Mouse (Mus musculus): Measurements from ENCODE around the gene Icmt. TPM values are rescaled to one million over a fixed set of nuclear protein-coding genes. Genes with fewer than 3 reads are reported as not detected.
A peak's percentile ranks its signal among the peaks of the same experiment; 100 is the strongest.

Icmt gene
- polyA plus RNA-seq, 1 experiment from 2014 or later = 13.2 TPM

- DNase-seq (ENCODE audit: low spot score) (no peak), ATAC-seq (no peak)
- Histone ChIP-seq H3K4me3 (ENCODE audit: low read depth, low read length) (no peak overlapping the region), H3K36me3 (ENCODE audit: control insufficient read depth, insufficient read depth, low read length) (no peaks in the 10 kb centered on the region), H3K9ac (ENCODE audit: low read length) (no peak overlapping the region), H3K27me3 (replicated peaks; ENCODE audit: control insufficient read depth, insufficient read depth, low read length) (peaks cover 25% of the 10 kb centered on the region), H3K27ac (ENCODE audit: low read depth, low read length) (no peak overlapping the region), H3K4me1 (ENCODE audit: control insufficient read depth, insufficient read depth, low read length) (peaks cover 10% of the 10 kb centered on the region; the same call in 1 of the 2 replicates), H3K9me3 (replicated peaks; ENCODE audit: control insufficient read depth, low read length) (no peaks in the 10 kb centered on the region), H3K4me2 (ENCODE audit: low read length) (no peak overlapping the region)
- 73% methylated on average over 7 of the region's 7 CpGs for WGBS
Observed at GRCm38 (mm10) chr4:152272006-152272405, 25.0 kb upstream of the Icmt start.

GRCm38 (mm10) chr4:152272449-152273049 lies 24.5 kb upstream of the Icmt start:
- Histone ChIP-seq H3K4me1 (ENCODE audit: control insufficient read depth, insufficient read depth, low read length) (peaks cover 8% of the 10 kb centered on the region; the same call in 1 of the 2 replicates), H3K4me2 (ENCODE audit: low read length) (no peak overlapping the region), H3K9me3 (replicated peaks; ENCODE audit: control insufficient read depth, low read length) (no peaks in the 10 kb centered on the region), H3K36me3 (ENCODE audit: control insufficient read depth, insufficient read depth, low read length) (no peaks in the 10 kb centered on the region), H3K27ac (ENCODE audit: low read depth, low read length) (no peak overlapping the region), H3K9ac (ENCODE audit: low read length) (no peak overlapping the region), H3K4me3 (ENCODE audit: low read depth, low read length) (no peak overlapping the region), H3K27me3 (replicated peaks; ENCODE audit: control insufficient read depth, insufficient read depth, low read length) (peaks cover 25% of the 10 kb centered on the region)
- DNase-seq (ENCODE audit: low spot score) (peak; percentile 54), ATAC-seq (no peak)
- WGBS = 43% methylated on average over 9 of the region's 9 CpGs

- DNase-seq (ENCODE audit: low spot score) (no peak), ATAC-seq (no peak)
- peaks cover 25% of the 10 kb centered on the region for H3K27me3 ChIP-seq (replicated peaks; ENCODE audit: control insufficient read depth, insufficient read depth, low read length)
- no peak overlapping the region for H3K27ac ChIP-seq (ENCODE audit: low read depth, low read length)
- no peaks in the 10 kb centered on the region for H3K9me3 ChIP-seq (replicated peaks; ENCODE audit: control insufficient read depth, low read length)
- 16% methylated on average over 3 of the region's 3 CpGs for WGBS
- no peaks in the 10 kb centered on the region for H3K36me3 ChIP-seq (ENCODE audit: control insufficient read depth, insufficient read depth, low read length)
- H3K4me3 ChIP-seq (ENCODE audit: low read depth, low read length) = no peak overlapping the region
- H3K4me2 ChIP-seq (ENCODE audit: low read length) = no peak overlapping the region
- H3K4me1 ChIP-seq (ENCODE audit: control insufficient read depth, insufficient read depth, low read length) = peaks cover 7% of the 10 kb centered on the region; the same call in 1 of the 2 replicates
- H3K9ac ChIP-seq (ENCODE audit: low read length) = no peak overlapping the region
Observed at GRCm38 (mm10) chr4:152273191-152273590, 23.8 kb upstream of the Icmt start.

- H3K4me1 ChIP-seq (ENCODE audit: control insufficient read depth, insufficient read depth, low read length) = peaks cover 7% of the 10 kb centered on the region; the same call in 1 of the 2 replicates
- under 1% methylated on average over 38 of the region's 48 CpGs for WGBS
- H3K4me2 ChIP-seq (ENCODE audit: low read length) = peak within 1 kb of the TSS; percentile 93
- peaks cover 25% of the 10 kb centered on the region for H3K27me3 ChIP-seq (replicated peaks; ENCODE audit: control insufficient read depth, insufficient read depth, low read length)
- no peak for DNase-seq (ENCODE audit: low spot score)
- peak within 1 kb of the TSS; percentile 55 for H3K27ac ChIP-seq (ENCODE audit: low read depth, low read length)
- peak within 1 kb of the TSS; percentile 71 for H3K9ac ChIP-seq (ENCODE audit: low read length)
- peak; percentile 63 for ATAC-seq
- no peaks in the 10 kb centered on the region for H3K36me3 ChIP-seq (ENCODE audit: control insufficient read depth, insufficient read depth, low read length)
- H3K9me3 ChIP-seq (replicated peaks; ENCODE audit: control insufficient read depth, low read length) = no peaks in the 10 kb centered on the region
- H3K4me3 ChIP-seq (ENCODE audit: low read depth, low read length) = peak within 1 kb of the TSS; percentile 51
Observed at GRCm38 (mm10) chr4:152273621-152274236, 23.3 kb upstream of the Icmt start, which contains the start of gene Gpr153. TSS of gene Gpr153 (plus strand) at chr4:152274232.

- no peak for DNase-seq (ENCODE audit: low spot score)
- ATAC-seq = peak; percentile 49; the same call in 1 of the 2 replicates
- Histone ChIP-seq H3K4me3 (ENCODE audit: low read depth, low read length) (peak overlapping the region; percentile 51), H3K4me1 (ENCODE audit: control insufficient read depth, insufficient read depth, low read length) (peaks cover 7% of the 10 kb centered on the region; the same call in 1 of the 2 replicates), H3K9ac (ENCODE audit: low read length) (peak overlapping the region; percentile 71), H3K27ac (ENCODE audit: low read depth, low read length) (no peak overlapping the region), H3K27me3 (replicated peaks; ENCODE audit: control insufficient read depth, insufficient read depth, low read length) (peaks cover 26% of the 10 kb centered on the region), H3K36me3 (ENCODE audit: control insufficient read depth, insufficient read depth, low read length) (no peaks in the 10 kb centered on the region), H3K4me2 (ENCODE audit: low read length) (peak overlapping the region; percentile 93), H3K9me3 (replicated peaks; ENCODE audit: control insufficient read depth, low read length) (no peaks in the 10 kb centered on the region)
- WGBS = 2% methylated on average over 20 of the region's 20 CpGs
Observed at GRCm38 (mm10) chr4:152274681-152275131, 22.3 kb upstream of the Icmt start.

GRCm38 (mm10) chr4:152276389-152277347 lies 20.4 kb upstream of the Icmt start:
- ATAC-seq = no peak
- Histone ChIP-seq H3K9me3 (replicated peaks; ENCODE audit: control insufficient read depth, low read length) (no peaks in the 10 kb centered on the region), H3K4me2 (ENCODE audit: low read length) (no peak overlapping the region), H3K27ac (ENCODE audit: low read depth, low read length) (no peak overlapping the region), H3K27me3 (replicated peaks; ENCODE audit: control insufficient read depth, insufficient read depth, low read length) (peaks cover 42% of the 10 kb centered on the region), H3K9ac (ENCODE audit: low read length) (no peak overlapping the region), H3K4me3 (ENCODE audit: low read depth, low read length) (no peak overlapping the region), H3K4me1 (ENCODE audit: control insufficient read depth, insufficient read depth, low read length) (peaks cover 7% of the 10 kb centered on the region; the same call in 1 of the 2 replicates), H3K36me3 (ENCODE audit: control insufficient read depth, insufficient read depth, low read length) (no peaks in the 10 kb centered on the region)
- DNase-seq (ENCODE audit: low spot score) = no peak
- 51% methylated on average over 10 of the region's 10 CpGs for WGBS

GRCm38 (mm10) chr4:152277916-152278315 lies 19.1 kb upstream of the Icmt start:
- ATAC-seq (no peak), DNase-seq (ENCODE audit: low spot score) (no peak)
- Histone ChIP-seq H3K27me3 (replicated peaks; ENCODE audit: control insufficient read depth, insufficient read depth, low read length) (peaks cover 54% of the 10 kb centered on the region), H3K27ac (ENCODE audit: low read depth, low read length) (no peak overlapping the region), H3K4me2 (ENCODE audit: low read length) (no peak overlapping the region), H3K9ac (ENCODE audit: low read length) (no peak overlapping the region), H3K9me3 (replicated peaks; ENCODE audit: control insufficient read depth, low read length) (no peaks in the 10 kb centered on the region), H3K36me3 (ENCODE audit: control insufficient read depth, insufficient read depth, low read length) (no peaks in the 10 kb centered on the region), H3K4me1 (ENCODE audit: control insufficient read depth, insufficient read depth, low read length) (peaks cover 9% of the 10 kb centered on the region), H3K4me3 (ENCODE audit: low read depth, low read length) (no peak overlapping the region)
- 65% methylated on average over 2 of the region's 2 CpGs for WGBS

GRCm38 (mm10) chr4:152278986-152279385 lies 18.0 kb upstream of the Icmt start:
- H3K4me2 ChIP-seq (ENCODE audit: low read length) = no peak overlapping the region
- ATAC-seq (no peak), DNase-seq (ENCODE audit: low spot score) (no peak)
- peaks cover 8% of the 10 kb centered on the region for H3K4me1 ChIP-seq (ENCODE audit: control insufficient read depth, insufficient read depth, low read length)
- peaks cover 62% of the 10 kb centered on the region for H3K27me3 ChIP-seq (replicated peaks; ENCODE audit: control insufficient read depth, insufficient read depth, low read length)
- H3K4me3 ChIP-seq (ENCODE audit: low read depth, low read length) = no peak overlapping the region
- H3K27ac ChIP-seq (ENCODE audit: low read depth, low read length) = no peak overlapping the region
- no peak overlapping the region for H3K9ac ChIP-seq (ENCODE audit: low read length)
- no peaks in the 10 kb centered on the region for H3K36me3 ChIP-seq (ENCODE audit: control insufficient read depth, insufficient read depth, low read length)
- no peaks in the 10 kb centered on the region for H3K9me3 ChIP-seq (replicated peaks; ENCODE audit: control insufficient read depth, low read length)
- 84% methylated on average over 23 of the region's 23 CpGs for WGBS

Data from forebrain, embryonic 14.5 days (tissue).